Mouse (Mus musculus) neural tube, embryonic 10.5 days (tissue): ENCODE measurements at regions not wholly inside any gene's neighbourhood (a gene's known extent, or its start where the extent isn't known, plus 50 kb on each side); places are given as distances from the start of the nearest gene placed in this dataset.

ENCODE experiments used
- DNase-seq: peaks from one replicate; pipeline ENCODE4 v3.0.0-alpha.2; 2017; ENCODE audit warnings: low spot score; ENCODE audit errors: extremely low spot score

DNA sequence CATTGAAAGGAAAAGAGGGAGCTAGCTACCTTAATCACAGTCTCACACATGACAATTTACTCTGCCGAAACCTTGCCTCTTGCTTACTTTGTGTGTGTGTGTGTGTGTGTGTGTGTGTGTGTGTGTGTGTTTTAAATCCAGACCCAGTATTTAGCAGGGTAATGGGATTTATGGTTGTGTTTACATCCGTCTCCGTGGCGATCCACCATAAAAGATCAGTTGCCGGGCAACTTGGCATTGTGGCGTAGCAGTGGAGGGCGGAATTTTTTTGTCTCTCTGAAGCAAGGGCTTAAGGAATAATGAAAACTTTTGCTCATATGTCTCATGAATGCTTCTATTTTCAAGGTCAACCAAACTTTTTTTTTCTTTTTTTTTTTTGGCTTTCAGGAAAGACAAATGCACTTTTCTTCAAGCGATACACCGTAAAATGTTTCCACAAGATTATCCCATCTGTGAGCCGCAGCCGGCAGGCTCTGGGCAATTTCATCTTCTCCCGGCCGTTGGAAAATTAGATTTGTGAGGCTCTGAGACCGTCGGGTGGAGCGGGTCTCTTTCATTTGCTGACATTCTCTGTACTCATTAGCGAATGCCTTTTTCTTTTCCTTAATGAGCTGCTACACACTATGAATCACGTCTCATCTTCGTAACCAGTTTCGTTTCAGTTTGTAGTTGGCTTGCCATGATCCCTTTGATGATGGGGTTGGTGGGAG, 53.9 kb upstream of the Ptch1 start:
- peak; percentile 57 for DNase-seq

DNA sequence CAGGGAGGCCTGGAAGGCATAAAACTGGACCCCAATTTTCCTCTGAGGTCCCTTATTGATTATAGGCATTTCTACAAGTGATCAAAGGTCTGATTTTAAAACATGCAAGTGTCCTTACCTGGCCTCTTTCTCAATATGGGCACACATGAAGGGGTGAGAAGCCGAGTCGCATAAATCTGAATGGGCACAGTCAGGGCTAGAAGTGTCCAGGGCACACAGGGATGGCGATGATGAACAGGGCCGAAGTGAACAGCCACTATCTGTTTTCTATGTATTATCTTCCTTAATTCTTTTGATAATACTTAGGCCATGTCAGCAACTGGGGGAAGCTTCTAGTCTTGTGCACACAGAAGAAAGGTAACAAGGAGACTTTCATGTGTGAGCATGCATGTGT, 54.5 kb upstream of the Ptch1 start:
- no peak for DNase-seq

DNA sequence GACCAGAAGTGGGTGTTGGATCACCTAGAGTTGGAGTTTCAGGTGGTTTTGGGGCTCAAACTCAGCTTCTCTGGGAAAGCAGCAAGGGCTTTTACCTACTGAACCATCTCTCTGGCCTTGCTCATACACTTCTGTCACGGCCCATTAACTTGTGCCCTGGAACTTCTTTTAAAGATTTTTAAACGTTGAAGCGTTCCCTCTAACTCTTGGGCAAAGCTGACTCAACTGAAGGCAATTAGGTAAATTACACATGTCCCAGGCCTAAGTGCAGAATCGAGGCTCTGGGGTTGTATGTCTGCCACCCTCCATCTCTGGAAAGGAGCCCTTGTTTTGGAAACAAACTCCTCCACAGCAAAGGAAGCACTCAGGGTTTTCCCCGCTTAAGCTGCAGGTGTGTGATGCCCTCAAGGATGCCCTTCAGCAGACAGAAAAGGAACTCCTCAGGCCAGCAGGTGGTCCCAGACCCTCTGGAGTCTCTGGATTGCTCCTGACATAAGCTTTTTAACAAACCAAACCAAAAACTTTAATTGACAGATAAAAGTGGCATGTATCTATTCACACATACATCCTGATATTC, 58.5 kb upstream of the Ptch1 start:
- no peak for DNase-seq

DNA sequence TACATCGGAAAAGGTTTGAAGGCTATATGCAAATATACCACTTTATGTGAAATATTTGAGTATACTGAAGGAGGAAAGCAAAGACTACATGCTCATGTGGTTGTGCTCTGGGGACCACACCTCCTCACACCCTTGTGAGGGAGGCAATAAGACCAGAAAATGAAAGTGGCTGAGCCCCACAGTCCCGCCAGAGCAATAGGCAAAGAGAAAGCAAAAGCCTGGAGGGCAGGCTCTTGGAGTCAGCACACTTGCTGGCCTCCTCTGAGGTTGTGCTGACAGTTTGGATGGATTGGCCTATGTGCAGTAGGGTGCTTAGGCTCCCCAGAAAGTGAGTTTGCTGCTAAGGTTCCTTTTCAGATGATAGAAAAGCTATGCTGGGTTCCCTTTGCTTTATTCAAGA, 60.9 kb upstream of the Ptch1 start:
- DNase-seq: no peak

DNA sequence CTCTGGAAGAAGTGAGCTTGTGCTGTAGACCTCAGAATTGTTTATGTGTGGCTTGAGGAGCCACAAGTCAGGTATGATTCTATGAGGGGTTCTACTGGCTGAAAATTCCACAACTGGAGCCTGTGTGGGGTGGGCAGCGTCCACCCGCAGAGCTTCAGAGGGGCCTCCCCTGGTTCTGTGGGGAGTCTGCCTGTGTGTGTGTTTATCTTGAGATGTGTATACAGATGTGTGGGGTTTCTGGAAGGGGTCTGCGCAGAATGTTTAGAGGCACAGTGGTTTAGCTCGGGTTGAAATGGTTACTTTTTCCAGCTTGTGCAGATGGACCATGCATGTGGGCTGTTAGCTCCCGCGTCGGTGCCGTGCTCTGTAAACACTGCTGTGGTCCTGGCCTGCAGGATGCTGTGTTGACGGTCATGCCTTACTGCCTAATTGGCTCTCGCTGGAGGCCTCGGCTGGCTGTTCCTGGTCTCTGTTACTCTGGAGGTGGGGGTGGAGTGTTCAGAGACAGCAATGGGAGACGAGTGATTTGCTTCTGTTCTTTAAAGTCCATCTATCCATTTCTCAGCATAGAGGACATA, 68.3 kb upstream of the Ptch1 start:
- peak; percentile 29 for DNase-seq

DNA sequence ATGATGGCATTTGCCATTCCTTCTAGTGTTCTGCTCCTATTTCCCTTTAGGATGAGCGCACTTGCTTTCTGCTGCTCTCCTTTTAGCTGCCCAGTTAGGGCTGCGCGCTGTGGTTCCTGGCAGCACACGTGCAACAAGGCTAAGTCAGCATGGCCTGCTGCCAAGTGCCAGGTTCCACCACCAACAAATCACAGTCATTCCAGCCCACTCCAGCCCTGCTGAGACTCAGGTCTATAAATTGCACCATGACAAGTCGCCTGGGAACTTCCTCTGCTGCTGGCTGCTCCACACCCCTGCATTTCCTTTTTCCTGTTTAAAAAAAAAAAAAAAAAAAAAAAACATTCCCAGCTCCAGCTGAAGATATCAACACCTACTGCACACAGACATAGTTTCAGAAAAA, 69.2 kb upstream of the Ptch1 start:
- peak; percentile 38 for DNase-seq

DNA sequence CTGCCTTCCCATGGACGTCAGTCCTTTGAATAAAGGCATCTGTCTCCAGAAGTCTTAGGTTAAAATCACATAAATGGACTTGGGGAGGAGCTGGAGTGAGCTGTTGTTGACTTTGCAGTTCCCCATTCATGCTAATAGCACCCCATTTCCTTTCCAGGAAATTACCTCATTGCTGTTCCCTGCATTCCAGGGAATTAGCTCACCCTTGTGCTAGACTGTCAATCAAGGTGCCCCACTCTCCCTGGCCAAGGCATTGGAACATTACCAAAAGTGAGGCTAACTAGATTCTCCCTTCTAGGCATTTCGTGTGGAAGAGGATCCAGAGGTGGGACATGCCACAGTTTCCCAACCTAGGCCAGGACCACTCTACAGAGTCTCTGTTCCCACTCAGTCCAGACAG, 70.0 kb upstream of the Ptch1 start:
- DNase-seq: no peak

DNA sequence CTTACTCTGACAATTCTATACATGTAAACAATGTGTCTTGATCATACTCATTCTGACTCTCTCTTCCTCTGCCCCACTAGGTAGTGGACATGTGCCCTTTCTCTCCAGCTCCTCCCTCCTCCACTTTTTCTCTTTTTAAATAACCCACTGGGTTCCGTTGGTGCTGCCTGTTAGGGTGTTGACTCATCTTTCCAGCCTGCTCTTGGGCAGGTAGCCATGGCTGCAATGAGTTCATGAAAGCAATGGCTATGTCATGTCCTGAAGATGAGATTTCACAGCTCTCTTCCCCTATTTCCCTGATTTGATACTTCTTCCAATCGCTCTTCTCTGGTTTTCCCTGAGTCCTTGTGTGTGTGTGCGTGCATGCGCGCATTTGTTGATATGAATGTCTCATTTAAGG, 70.9 kb upstream of the Ptch1 start:
- no peak for DNase-seq

DNA sequence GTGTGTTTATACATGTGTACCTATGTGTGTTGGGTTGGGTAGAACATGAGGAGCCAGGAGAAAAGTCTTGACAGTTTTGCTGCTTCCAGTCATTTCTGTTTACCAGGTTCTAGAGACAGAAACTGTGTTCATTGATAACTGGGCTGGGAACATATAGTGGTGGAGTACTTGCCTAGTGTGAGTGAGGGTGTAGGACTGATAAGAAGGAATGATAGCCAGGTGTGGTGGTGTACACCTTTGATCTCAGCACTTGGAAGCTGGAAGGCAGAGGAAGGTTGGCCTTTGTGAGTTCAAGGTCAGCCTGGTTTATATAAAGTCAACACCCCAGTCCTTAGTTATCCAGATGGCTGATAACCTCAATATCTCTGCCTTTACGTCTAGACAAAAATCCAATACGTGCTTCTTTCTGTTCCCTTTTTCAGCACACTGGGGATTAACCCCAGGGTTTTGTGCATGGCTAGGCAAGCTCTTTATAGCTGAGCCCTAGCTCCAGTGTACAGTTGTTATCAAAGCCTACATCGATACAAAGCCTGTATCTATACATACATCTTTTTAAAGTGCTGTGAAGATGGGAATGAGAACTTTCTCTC, 75.8 kb upstream of the Ptch1 start:
- no peak for DNase-seq

DNA sequence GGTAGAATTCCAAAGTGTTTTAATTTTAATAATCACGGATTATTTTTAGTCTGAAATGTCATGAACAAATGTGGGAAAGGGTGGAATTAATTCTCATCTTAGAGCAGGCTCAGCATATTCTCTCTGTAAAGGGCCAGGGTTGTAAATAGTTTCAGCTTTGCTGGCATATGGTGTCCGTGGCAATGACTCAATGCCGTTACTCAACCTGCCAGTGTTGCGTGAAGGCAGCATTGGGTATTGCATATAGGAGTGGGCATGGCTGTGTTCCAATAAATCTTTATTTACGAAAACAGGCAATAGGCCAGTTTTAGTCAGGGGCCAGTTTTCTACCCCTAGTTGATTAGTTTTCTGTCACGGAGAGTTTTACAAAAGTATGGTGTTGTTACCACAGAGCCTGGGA, 81.1 kb upstream of the Ptch1 start:
- no peak for DNase-seq

DNA sequence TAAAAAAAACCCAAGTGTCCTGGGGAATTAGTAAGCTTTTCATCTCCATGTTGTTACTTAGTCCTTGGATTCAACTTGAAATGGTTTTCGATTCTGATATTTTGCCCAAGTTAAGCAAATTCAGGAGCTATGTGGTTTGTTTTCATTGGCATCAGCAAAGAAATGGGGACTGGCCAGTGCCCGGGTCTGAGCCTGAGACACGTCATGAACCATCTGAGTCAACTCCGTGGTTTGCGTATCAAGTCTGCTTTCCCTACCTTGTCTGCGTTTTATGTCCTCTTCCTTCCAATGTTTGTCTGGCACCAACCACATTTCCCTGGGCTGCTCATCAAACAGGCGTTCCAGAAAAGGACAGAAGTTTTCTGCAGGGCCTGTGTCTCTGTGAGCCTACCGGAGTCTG, 83.7 kb upstream of the Ptch1 start:
- DNase-seq: no peak

DNA sequence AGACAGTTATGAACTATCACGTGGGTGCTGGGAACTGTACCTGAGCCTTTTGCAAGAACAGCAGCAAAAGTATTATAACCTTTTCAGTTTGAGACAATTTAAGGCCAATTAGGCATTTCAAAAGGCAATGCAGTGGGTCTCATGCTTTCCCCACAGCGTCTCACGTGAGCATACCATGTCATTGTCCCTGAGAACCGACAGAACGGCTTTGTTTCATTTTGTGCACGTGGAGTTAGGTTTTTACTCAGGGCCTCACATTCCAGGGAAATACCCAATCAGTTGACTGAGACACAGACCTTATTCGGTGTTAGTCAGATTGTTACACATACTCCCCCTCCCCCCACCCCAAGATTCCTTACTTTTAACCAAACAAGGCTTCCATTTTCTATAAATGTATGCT, 86.0 kb upstream of the Ptch1 start:
- no peak for DNase-seq

DNA sequence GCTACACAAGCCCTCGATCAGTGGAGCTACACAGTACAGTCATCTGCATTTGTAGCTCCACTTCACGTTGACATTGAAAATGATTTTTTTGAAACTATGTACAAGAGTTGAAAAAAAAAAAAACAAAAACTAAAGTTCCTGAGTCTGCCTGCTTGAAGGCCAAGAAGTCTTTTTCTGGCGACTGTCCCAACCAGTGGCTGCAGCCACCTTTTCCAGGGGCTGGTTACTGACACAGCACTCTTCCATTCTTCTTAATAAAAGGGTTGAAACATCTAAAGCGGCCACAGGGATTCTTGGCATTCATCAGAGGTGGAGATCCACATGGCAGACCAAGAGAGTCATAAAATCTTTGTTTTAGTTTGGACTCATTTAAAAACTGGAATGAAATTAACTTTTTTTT, 87.0 kb upstream of the Ptch1 start:
- DNase-seq: no peak

DNA sequence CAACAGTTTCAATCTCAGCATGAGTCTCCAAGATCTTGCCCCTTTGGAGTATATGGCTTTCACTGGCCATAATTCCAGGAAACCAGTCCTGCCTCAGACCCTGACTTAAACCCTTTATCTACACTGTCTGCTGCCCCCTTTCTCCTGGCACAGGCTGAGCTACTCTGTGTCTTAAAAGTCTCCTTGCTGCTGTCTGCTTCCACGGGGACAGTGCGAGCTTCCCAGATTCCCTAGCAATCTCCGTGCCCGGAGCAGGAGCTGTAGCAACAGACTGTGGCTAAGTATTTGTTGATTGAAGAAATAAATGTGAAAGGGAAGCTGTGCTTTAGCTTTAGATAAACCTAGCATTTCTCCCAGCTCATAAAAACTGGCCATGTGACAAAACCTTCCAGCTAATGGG, 95.2 kb upstream of the Ptch1 start:
- no peak for DNase-seq

DNA sequence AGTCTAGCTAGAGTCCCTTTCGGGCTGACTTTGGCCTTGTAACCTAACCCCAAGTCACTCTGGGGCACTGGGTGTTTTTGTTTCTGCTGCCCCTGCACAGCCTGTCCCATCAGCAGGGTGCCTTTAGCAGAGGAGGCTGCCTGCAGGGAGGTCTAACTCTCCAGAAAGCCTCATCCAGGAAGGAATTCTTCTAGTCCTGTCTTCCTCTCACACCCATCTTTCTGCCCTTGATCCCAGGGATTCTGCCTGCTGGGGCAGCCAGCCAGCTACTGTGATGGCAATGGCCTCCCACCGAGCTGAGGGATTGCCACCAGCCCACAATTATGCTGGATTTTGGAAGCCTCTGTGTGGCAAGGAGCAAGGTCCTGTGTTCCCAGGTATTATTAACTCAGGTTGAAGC, 95.6 kb upstream of the Ptch1 start:
- DNase-seq: peak; percentile 18

DNA sequence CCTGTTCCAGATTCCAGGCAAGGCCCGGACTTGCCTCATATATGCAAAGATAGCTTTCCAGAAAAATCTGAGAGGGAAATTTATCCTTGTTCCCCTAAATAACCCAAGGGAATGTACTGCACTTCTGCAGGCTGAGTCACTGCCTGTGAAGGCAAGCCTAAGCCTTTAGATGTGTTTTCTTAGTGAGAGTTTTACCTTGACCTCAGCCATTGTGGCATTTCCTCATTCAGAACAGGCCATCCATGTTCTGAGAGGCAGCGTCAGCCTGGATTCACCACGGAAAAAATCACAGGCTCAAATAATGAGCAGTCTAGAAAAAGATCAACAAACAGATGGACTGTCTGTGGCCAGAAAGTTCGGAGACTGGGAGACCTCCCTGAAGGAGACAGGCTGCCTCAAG, 99.0 kb upstream of the Ptch1 start:
- no peak for DNase-seq

DNA sequence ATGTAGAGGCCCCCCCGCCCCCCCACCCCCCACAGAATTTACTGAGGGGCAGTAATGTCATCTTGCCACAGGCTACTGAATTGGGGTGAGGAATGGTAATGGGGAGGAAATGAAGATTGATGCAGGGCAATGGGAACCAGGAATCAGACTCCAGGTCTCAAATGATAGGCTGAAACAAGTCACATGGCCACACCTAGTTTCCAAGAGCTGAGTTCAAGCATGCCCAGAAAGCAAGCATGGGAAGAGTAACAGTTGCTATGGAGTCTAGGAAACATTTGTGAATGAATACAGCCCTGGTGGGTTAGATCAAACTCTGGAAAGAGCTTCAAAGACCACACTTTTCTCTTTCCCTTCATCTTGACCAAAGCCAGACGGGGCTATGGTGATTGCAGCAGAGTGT, 104.3 kb upstream of the Ptch1 start:
- DNase-seq: no peak

DNA sequence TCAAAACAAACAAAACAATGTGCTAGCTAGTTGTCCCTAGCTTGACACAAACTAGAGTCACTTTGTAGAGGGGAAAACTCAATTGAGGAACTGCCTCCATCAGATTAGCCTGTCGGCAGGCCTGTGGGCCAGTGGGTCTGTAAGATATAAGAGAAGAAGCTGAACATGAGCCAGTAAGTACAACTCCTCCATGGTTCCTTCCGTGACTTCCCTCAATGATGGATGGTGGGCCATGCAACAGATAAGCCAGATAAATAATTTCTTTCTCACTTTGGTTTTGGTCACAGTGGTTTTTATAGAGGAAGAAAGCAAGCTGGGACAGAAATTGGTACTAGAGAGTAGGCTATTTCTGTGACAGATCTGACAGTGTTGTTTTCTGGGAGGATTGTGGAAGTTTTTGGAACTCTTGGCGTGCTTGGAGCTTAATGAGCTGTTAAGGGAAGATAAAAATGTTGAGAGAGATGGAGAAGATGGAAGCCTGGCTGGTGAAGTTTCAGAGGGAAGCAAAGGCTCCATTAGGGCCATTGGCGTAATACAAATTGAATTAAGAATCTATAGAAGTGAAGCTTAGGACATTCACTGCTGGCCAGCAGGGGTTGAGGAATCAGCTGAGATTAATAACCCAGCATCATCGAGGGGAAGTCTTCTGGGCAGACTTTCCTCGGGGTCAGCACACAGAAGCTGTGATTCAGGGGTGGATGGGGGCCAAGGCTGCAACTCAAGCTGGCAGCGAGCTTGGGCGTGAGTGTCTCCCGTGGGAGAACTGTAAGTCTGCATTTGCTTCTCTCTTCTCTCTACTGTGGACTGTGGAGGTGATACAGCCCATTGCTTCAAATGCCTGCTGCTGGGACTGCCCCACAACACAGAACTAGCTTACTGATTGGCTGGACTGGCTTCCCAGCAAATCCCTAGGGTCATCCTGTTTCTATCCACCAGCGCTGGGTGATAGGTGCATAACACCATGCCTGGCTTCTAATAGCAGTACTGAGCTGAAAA, 105.2 kb upstream of the Ptch1 start:
- no peak for DNase-seq

DNA sequence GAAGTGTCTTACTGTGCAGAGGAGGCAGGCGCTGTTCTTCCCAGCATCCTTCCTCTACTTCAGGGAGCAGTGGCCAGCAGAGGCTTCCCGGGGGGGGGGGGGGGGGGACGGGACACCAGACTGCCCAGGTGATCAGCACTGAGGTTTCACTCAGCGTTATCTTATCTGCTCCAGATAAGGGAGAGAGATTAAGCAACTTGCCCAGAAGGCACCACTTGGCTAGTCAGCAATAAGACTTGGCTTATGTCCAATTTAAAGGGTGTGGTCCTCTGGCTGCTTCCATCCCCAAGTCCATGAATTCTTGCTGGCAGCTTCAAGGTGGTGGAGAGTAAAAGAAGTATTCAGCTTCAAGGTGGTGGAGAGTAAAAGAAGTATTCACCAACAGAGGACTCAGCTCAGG, 108.9 kb upstream of the Ptch1 start:
- DNase-seq: no peak

DNA sequence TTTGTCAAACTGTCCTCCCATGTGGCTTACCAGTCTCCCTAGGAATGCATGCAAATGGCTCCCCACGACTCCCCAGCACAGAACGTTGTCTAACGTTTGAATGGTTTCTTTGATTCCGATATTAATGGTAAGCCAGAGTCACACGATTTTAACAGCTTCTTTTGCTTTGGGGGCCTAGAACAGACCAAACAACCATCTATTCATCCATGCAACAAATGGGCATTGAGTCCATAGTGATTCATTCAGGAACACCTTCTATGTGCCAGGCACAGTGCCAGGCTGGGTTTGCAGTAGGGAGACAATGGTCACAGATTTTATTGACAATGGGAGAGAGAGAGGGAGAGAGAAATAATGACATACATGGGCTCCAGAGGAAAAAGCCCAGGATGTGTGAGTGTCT, 118.6 kb upstream of the Ptch1 start:
- no peak for DNase-seq

DNA sequence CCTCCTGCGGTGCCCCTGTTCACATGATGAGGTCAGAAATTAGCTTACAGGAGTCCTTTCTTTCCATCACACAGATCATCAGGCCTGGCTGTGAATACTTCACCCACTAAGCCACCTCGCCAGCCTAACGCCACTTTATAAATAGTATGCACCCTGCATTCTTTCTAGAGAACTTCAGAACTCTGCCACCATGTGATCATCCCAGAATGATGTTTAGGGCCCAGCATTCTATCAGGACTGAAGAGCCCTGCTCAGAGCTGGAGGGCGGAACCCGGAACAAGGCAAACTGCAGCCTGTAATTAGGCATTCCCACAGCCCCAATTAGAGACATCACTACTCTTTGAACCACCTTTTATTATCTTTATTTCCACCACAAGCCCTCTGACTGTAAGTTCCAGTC, 120.2 kb upstream of the Ptch1 start:
- no peak for DNase-seq

DNA sequence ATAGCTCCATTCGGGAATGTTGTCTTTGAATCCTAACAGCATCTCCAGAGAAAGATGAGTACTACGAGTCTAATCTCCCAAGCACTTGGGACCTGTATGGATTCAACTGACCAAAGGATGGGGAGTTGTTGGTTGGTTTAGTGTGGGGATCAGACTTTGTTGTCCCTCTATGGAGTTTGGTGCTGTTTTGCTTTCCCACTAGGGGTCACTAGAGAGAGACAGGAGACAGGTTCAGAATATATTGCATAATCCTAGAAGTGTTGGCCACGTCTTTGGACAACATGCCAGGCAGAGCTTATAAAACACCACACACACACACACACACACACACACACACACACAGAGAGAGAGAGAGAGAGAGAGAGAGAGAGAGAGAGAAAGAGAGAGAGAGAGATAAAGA, 118.6 kb upstream of the Ercc6l2 start:
- DNase-seq: no peak
